Mouse (Mus musculus) MEL (cell line): ENCODE data around the gene Sarnp. TPM values are rescaled to one million over a fixed set of nuclear protein-coding genes. Genes with fewer than 3 reads are reported as not detected.

Experiments used
- DNase-seq: peaks from one replicate; pipeline ENCODE4 v3.0.0; 2011; ENCODE audit warnings: low read depth, low spot score
- H3K27ac ChIP-seq: 2 replicates; pipeline ENCODE4 v1.5.1; 2012; ENCODE audit warnings: low read depth, mild to moderate bottlenecking, control low read depth, low read length, moderate library complexity; ENCODE audit not compliant: control insufficient read depth
- H3K27me3 ChIP-seq, 2 experiments: fragments of 150-350 bp in 1 of 2; sonication (generic) in 1 of 2; 2 replicates each; pipeline ENCODE4 v1.6.1; 2012; ENCODE audit warnings: low read length in 2 of 2, mild to moderate bottlenecking in 2 of 2, improper control_type of control experiment in 1 of 2, moderate library complexity in 1 of 2; ENCODE audit not compliant: insufficient read depth in 2 of 2, control insufficient read depth in 1 of 2
- H3K36me3 ChIP-seq, 2 experiments: 2 replicates each; pipeline ENCODE4 v1.6.1; 2012 to 2014; ENCODE audit warnings: low read length in 2 of 2, improper control_type of control experiment in 1 of 2, inconsistent platforms in 1 of 2, mild to moderate bottlenecking in 1 of 2; ENCODE audit not compliant: insufficient read depth in 2 of 2, control insufficient read depth in 1 of 2
- H3K4me1 ChIP-seq, 2 experiments: fragments of 150-350 bp in 1 of 2; sonication (generic) in 1 of 2; 2 replicates each; pipeline ENCODE4 v1.6.1; 2012; ENCODE audit warnings: low read length in 2 of 2, improper control_type of control experiment in 1 of 2, mild to moderate bottlenecking in 1 of 2; ENCODE audit not compliant: insufficient read depth in 2 of 2, control insufficient read depth in 1 of 2
- H3K4me3 ChIP-seq, 2 experiments: fragments of 150-350 bp in 1 of 2; sonication (generic) in 1 of 2; 2 replicates each; pipeline ENCODE4 v1.5.1; 2012; ENCODE audit warnings: low read depth in 2 of 2, low read length in 2 of 2, mild to moderate bottlenecking in 2 of 2, moderate library complexity in 2 of 2, control low read depth in 1 of 2, improper control_type of control experiment in 1 of 2; ENCODE audit not compliant: control insufficient read depth in 1 of 2, insufficient read depth in 1 of 2
- H3K79me2 ChIP-seq: 2 replicates; pipeline ENCODE4 v1.6.1; 2012; ENCODE audit warnings: mild to moderate bottlenecking, low read length, moderate library complexity; ENCODE audit not compliant: control insufficient read depth, poor library complexity, insufficient read depth
- H3K9ac ChIP-seq: 2 replicates; pipeline ENCODE4 v1.6.1; 2012; ENCODE audit warnings: low read depth, mild to moderate bottlenecking, control low read depth, low read length, moderate library complexity; ENCODE audit not compliant: control insufficient read depth, poor library complexity, severe bottlenecking
- H3K9me3 ChIP-seq: fragments of 150-350 bp; sonication (generic); replicated peaks from 2 replicates; pipeline ENCODE4 v1.6.1; 2012; ENCODE audit warnings: mild to moderate bottlenecking, low read length, improper control_type of control experiment, moderate library complexity; ENCODE audit not compliant: insufficient read depth
- BHLHE40 ChIP-seq: IDR thresholded peaks from 2 replicates; pipeline ENCODE4 v1.6.1; 2012; ENCODE audit warnings: low read depth, mild to moderate bottlenecking, inconsistent platforms, low read length, improper control_type of control experiment, borderline replicate concordance
- CHD1 ChIP-seq: IDR thresholded peaks from 2 replicates; pipeline ENCODE4 v1.6.1; 2012; ENCODE audit warnings: low read depth, mild to moderate bottlenecking, inconsistent platforms, low read length, improper control_type of control experiment
- CHD2 ChIP-seq: IDR thresholded peaks from 2 replicates; pipeline ENCODE4 v1.6.1; 2011; ENCODE audit warnings: low read length, improper control_type of control experiment
- CTCF ChIP-seq, 3 experiments: IDR thresholded peaks in 2 of 3; conservative IDR thresholded peaks in 1 of 3; 2 replicates each; pipeline ENCODE4 v1.5.1; 2011 to 2012; ENCODE audit warnings: low read length in 3 of 3, low read depth in 2 of 3, mild to moderate bottlenecking in 2 of 3, improper control_type of control experiment in 1 of 3, inconsistent platforms in 1 of 3, mixed read lengths in 1 of 3, moderate library complexity in 1 of 3; ENCODE audit not compliant: control insufficient read depth in 1 of 3, insufficient read depth in 1 of 3, poor library complexity in 1 of 3, severe bottlenecking in 1 of 3
- ELF1 ChIP-seq: IDR thresholded peaks from 2 replicates; pipeline ENCODE4 v1.6.1; 2014; ENCODE audit warnings: low read depth, mild to moderate bottlenecking, inconsistent platforms, low read length, improper control_type of control experiment, moderate library complexity
- GABPA ChIP-seq: IDR thresholded peaks from 2 replicates; pipeline ENCODE4 v1.6.1; 2012; ENCODE audit warnings: low read depth, mild to moderate bottlenecking, inconsistent platforms, low read length, improper control_type of control experiment, moderate library complexity
- GATA1 ChIP-seq: IDR thresholded peaks from 2 replicates; pipeline ENCODE4 v1.6.1; 2011; ENCODE audit warnings: low read depth, low read length, improper control_type of control experiment
- HCFC1 ChIP-seq: IDR thresholded peaks from 2 replicates; pipeline ENCODE4 v1.6.1; 2012; ENCODE audit warnings: low read depth, mild to moderate bottlenecking, inconsistent platforms, low read length, improper control_type of control experiment, moderate library complexity
- JUND ChIP-seq: IDR thresholded peaks from 2 replicates; pipeline ENCODE4 v1.6.1; 2011; ENCODE audit warnings: low read depth, mild to moderate bottlenecking, improper control_type of control experiment, low read length
- KAT2A ChIP-seq: conservative IDR thresholded peaks from 2 replicates; pipeline ENCODE4 v1.6.1; 2012; ENCODE audit warnings: low read depth, low read length, improper control_type of control experiment, inconsistent platforms
- MAFK ChIP-seq: IDR thresholded peaks from 2 replicates; pipeline ENCODE4 v1.6.1; 2011; ENCODE audit warnings: low read depth, mild to moderate bottlenecking, low read length, improper control_type of control experiment, borderline replicate concordance
- MEF2A ChIP-seq: IDR thresholded peaks from 2 replicates; pipeline ENCODE4 v1.6.1; 2014; ENCODE audit warnings: low read depth, mild to moderate bottlenecking, inconsistent platforms, low read length, improper control_type of control experiment; ENCODE audit not compliant: poor library complexity, insufficient replicate concordance, severe bottlenecking; ENCODE audit errors: extremely low read depth
- MXI1 ChIP-seq: IDR thresholded peaks from 2 replicates; pipeline ENCODE4 v1.6.1; 2011; ENCODE audit warnings: mild to moderate bottlenecking, low read depth, low read length, improper control_type of control experiment
- POLR2A ChIP-seq, 2 experiments: IDR thresholded peaks; 2 replicates each; pipeline ENCODE4 v1.6.1; 2011 to 2012; ENCODE audit warnings: low read length in 2 of 2, mild to moderate bottlenecking in 2 of 2, control low read depth in 1 of 2, improper control_type of control experiment in 1 of 2, low read depth in 1 of 2, moderate library complexity in 1 of 2; ENCODE audit not compliant: control insufficient read depth in 1 of 2, insufficient read depth in 1 of 2, poor library complexity in 1 of 2
- POLR2AphosphoS5 ChIP-seq: IDR thresholded peaks from 2 replicates; pipeline ENCODE4 v1.6.1; 2012; ENCODE audit warnings: low read depth, borderline replicate concordance, mild to moderate bottlenecking, inconsistent platforms, low read length, moderate library complexity, mixed read lengths
- RCOR1 ChIP-seq: IDR thresholded peaks from 2 replicates; pipeline ENCODE4 v1.6.1; 2012; ENCODE audit warnings: low read depth, mild to moderate bottlenecking, inconsistent platforms, low read length, improper control_type of control experiment
- SMC3 ChIP-seq: IDR thresholded peaks from 2 replicates; pipeline ENCODE4 v1.6.1; 2011; ENCODE audit warnings: low read depth, low read length, improper control_type of control experiment
- TAL1 ChIP-seq: IDR thresholded peaks from 2 replicates; pipeline ENCODE4 v1.6.1; 2012; ENCODE audit warnings: mild to moderate bottlenecking, inconsistent platforms, low read length, moderate library complexity, mixed read lengths
- TBP ChIP-seq: IDR thresholded peaks from 2 replicates; pipeline ENCODE4 v1.8.0; 2011; ENCODE audit warnings: low read depth, low read length, improper control_type of control experiment
- UBTF ChIP-seq: IDR thresholded peaks from 2 replicates; pipeline ENCODE4 v1.6.1; 2012; ENCODE audit warnings: low read depth, mild to moderate bottlenecking, inconsistent platforms, low read length, improper control_type of control experiment, moderate library complexity, borderline replicate concordance; ENCODE audit not compliant: insufficient read depth
- USF2 ChIP-seq, 2 experiments: IDR thresholded peaks; 2 replicates each; pipeline ENCODE4 v1.6.1; 2011 to 2012; ENCODE audit warnings: improper control_type of control experiment in 2 of 2, low read length in 2 of 2, borderline replicate concordance in 1 of 2, inconsistent platforms in 1 of 2, low read depth in 1 of 2, mild to moderate bottlenecking in 1 of 2; ENCODE audit not compliant: insufficient read depth in 1 of 2
- ZMIZ1 ChIP-seq: IDR thresholded peaks from 2 replicates; pipeline ENCODE4 v1.6.1; 2012; ENCODE audit warnings: low read depth, mild to moderate bottlenecking, inconsistent platforms, low read length, improper control_type of control experiment, moderate library complexity
- ZNF384 ChIP-seq: IDR thresholded peaks from 2 replicates; pipeline ENCODE4 v1.6.1; 2012; ENCODE audit warnings: low read depth, mild to moderate bottlenecking, inconsistent platforms, low read length, improper control_type of control experiment
- polyA plus RNA-seq, 2 experiments: library from polyadenylated mRNA; stranded (reverse) in 1 of 2; unstranded in 1 of 2; fragments of >175 nt in 1 of 2; fragments of >200 nt in 1 of 2; gene quantifications; 2 replicates each; pipeline versions ENCODE4 v1.2.1 to v1.2.4; 2012; ENCODE audit warnings: low replicate concordance in 2 of 2, low read depth in 1 of 2; ENCODE audit not compliant: insufficient read length in 2 of 2, insufficient read depth in 1 of 2, missing spikeins in 1 of 2
- total RNA-seq: library from RNA; depleted of rRNA; stranded (reverse); fragments of 300-350 nt; gene quantifications from 2 replicates; pipeline ENCODE4 v1.2.3, GENCODE M21; 2012

Sarnp gene
- total and polyA plus RNA-seq, 3 experiments = 103 to 1,007 (median 189) TPM

GRCm38 (mm10) chr10:128896807-128897206, 79.7 kb downstream of the Sarnp start:
- no peak overlapping the region for H3K27ac ChIP-seq
- DNase-seq = no peak
- H3K79me2 ChIP-seq = no peaks in the 10 kb centered on the region
- H3K36me3 ChIP-seq = 0 out of 4 replicates have a peak, but pooled peaks cover 0 to 3% of the 10 kb centered on the region in 2 experiments
- H3K27me3 ChIP-seq = no peaks in the 10 kb centered on the region
- no peak for TF ChIP-seq POLR2A (IDR thresholded peaks at IDR 0.05; ENCODE audit: control insufficient read depth in 1 of 2, insufficient read depth in 1 of 2, low read depth in 1 of 2, low read length in 2 of 2, poor library complexity in 1 of 2)
- no peak for TF ChIP-seq GABPA
- no peak for TF ChIP-seq MAFK
- no peak for TF ChIP-seq HCFC1
- no peak for TF ChIP-seq RCOR1
- TF ChIP-seq CTCF (IDR thresholded peaks at IDR 0.05 in 2 of 3, conservative IDR thresholded peaks at IDR 0.05 in 1 of 3; ENCODE audit: control insufficient read depth in 1 of 3, insufficient read depth in 1 of 3, low read depth in 2 of 3, low read length in 3 of 3, poor library complexity in 1 of 3, severe bottlenecking in 1 of 3) = no peak
- no peak for TF ChIP-seq CHD1
- no peak for TF ChIP-seq MEF2A
- no peak for TF ChIP-seq MXI1
- no peak for TF ChIP-seq USF2 (IDR thresholded peaks at IDR 0.05; ENCODE audit: borderline replicate concordance in 1 of 2, insufficient read depth in 1 of 2, low read depth in 1 of 2, low read length in 2 of 2)
- no peak for TF ChIP-seq TAL1
- TF ChIP-seq TBP = no peak
- no peak for TF ChIP-seq POLR2AphosphoS5
- H3K4me1 ChIP-seq = peaks cover 4 to 16% of the 10 kb centered on the region in 2 experiments
- no peak overlapping the region for H3K4me3 ChIP-seq
- H3K9ac ChIP-seq = no peak overlapping the region
- H3K9me3 ChIP-seq = no peaks in the 10 kb centered on the region

GRCm38 (mm10) chr10:128897501-128897900, 80.4 kb downstream of the Sarnp start:
- Histone ChIP-seq H3K4me3 (no peak overlapping the region), H3K9ac (no peak overlapping the region), H3K79me2 (no peaks in the 10 kb centered on the region), H3K27me3 (no peaks in the 10 kb centered on the region), H3K4me1 (peaks cover 4 to 16% of the 10 kb centered on the region in 2 experiments), H3K36me3 (0 out of 4 replicates have a peak, but pooled peaks cover 0 to 3% of the 10 kb centered on the region in 2 experiments), H3K27ac (no peak overlapping the region), H3K9me3 (no peaks in the 10 kb centered on the region)
- no peak for DNase-seq
- TF ChIP-seq ZMIZ1 = no peak
- no peak for TF ChIP-seq KAT2A
- no peak for TF ChIP-seq GATA1
- TF ChIP-seq GABPA = no peak
- TF ChIP-seq BHLHE40 = no peak
- TF ChIP-seq ZNF384 = no peak
- TF ChIP-seq HCFC1 = no peak
- TF ChIP-seq ELF1 = no peak
- TF ChIP-seq JUND = no peak
- no peak for TF ChIP-seq POLR2A (IDR thresholded peaks at IDR 0.05; ENCODE audit: control insufficient read depth in 1 of 2, insufficient read depth in 1 of 2, low read depth in 1 of 2, low read length in 2 of 2, poor library complexity in 1 of 2)
- TF ChIP-seq SMC3 = no peak
- no peak for TF ChIP-seq UBTF
- no peak for TF ChIP-seq CHD2
